Mouse (Mus musculus) ES-Bruce4 (cell line): ENCODE data around the gene Lgmn.

ENCODE experiments used
- CTCF ChIP-seq: IDR thresholded peaks from one replicate; pipeline ENCODE4 v1.8.1; 2011; ENCODE audit warnings: low read depth, low read length
- POLR2A ChIP-seq: IDR thresholded peaks from one replicate; pipeline ENCODE4 v1.8.1; 2011; ENCODE audit warnings: low read length; ENCODE audit not compliant: insufficient read depth

DNA sequence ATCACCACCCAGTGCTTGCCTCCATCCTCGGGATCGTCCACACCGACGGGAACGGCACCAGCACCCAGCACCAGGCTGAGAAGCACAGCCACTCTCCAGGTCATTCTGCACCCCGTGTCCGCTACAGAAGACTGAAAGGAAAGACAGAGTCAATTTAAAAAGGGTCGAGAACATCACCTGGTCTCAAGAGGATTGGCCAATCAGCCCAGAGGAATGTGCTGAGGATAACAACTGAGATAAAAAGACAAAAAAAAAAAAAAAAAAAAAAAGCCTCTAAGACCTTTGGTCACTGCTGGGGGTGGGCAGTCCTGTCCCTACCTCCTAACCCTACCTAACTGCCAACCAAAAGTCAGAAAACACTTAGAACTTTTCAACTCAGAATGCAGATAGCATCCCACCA, 16.0 kb downstream of the Lgmn start:
- TF ChIP-seq CTCF (no peak), POLR2A (no peak)
